Mouse (Mus musculus): Measurements from ENCODE around the gene Mamdc4. TPM values are rescaled to one million over a fixed set of nuclear protein-coding genes. Genes with fewer than 3 reads are reported as not detected.

Mamdc4 gene
- polyA plus RNA-seq, 1 experiment from 2014 or later = 3.2 TPM

- no peak for ATAC-seq (replicated peaks; ENCODE audit: insufficient number of reproducible peaks, low FRiP score, low TSS enrichment)
Measured at GRCm38 (mm10) chr2:25574136-25574535, 509 bp downstream of the Mamdc4 start.

GRCm38 (mm10) chr2:25573068-25573467 is 1.6 kb downstream of the Mamdc4 start:
- WGBS (ENCODE audit: insufficient replicate concordance) = 83% methylated on average over 2 of the region's 2 CpGs
- Histone ChIP-seq H3K4me3 (ENCODE audit: low read depth, low read length) (no peak overlapping the region), H3K4me1 (ENCODE audit: control insufficient read depth, insufficient read depth, low read length) (peaks cover 31% of the 10 kb centered on the region), H3K9me3 (replicated peaks; ENCODE audit: control insufficient read depth, low read length) (no peaks in the 10 kb centered on the region), H3K27me3 (ENCODE audit: control insufficient read depth, insufficient read depth, low read length) (peaks cover 24% of the 10 kb centered on the region), H3K27ac (ENCODE audit: low read depth, low read length) (no peak overlapping the region), H3K4me2 (peak overlapping the region; percentile 83), H3K36me3 (ENCODE audit: control insufficient read depth, insufficient read depth, low read length) (0 out of 2 replicates have a peak, but pooled peaks cover 8% of the 10 kb centered on the region), H3K9ac (ENCODE audit: low read depth, low read length) (peak overlapping the region; percentile 43; the same call in 1 of the 2 replicates)
- ATAC-seq (replicated peaks; ENCODE audit: insufficient number of reproducible peaks, low FRiP score, low TSS enrichment) = no peak

More at GRCm38 (mm10) chr2:25574136-25574535, 509 bp downstream of the Mamdc4 start:
- Histone ChIP-seq H3K36me3 (ENCODE audit: control insufficient read depth, insufficient read depth, low read length) (0 out of 2 replicates have a peak, but pooled peaks cover 7% of the 10 kb centered on the region), H3K27ac (ENCODE audit: low read depth, low read length) (peak overlapping the region; percentile 82; the same call in 1 of the 2 replicates), H3K4me3 (ENCODE audit: low read depth, low read length) (peak overlapping the region; percentile 60), H3K4me2 (peak overlapping the region; percentile 83), H3K9ac (ENCODE audit: low read depth, low read length) (peak overlapping the region; percentile 74), H3K27me3 (ENCODE audit: control insufficient read depth, insufficient read depth, low read length) (peaks cover 35% of the 10 kb centered on the region), H3K9me3 (replicated peaks; ENCODE audit: control insufficient read depth, low read length) (no peaks in the 10 kb centered on the region), H3K4me1 (ENCODE audit: control insufficient read depth, insufficient read depth, low read length) (peaks cover 40% of the 10 kb centered on the region)
- 14% methylated on average over 11 of the region's 11 CpGs for WGBS (ENCODE audit: insufficient replicate concordance)

- peaks cover 11% of the 10 kb centered on the region; the same call in 1 of the 2 replicates for H3K36me3 ChIP-seq (ENCODE audit: control insufficient read depth, insufficient read depth, low read length)
- peaks cover 21% of the 10 kb centered on the region for H3K4me1 ChIP-seq (ENCODE audit: control insufficient read depth, insufficient read depth, low read length)
- 83% methylated on average over 4 of the region's 4 CpGs for WGBS (ENCODE audit: insufficient replicate concordance)
- no peak overlapping the region for H3K27ac ChIP-seq (ENCODE audit: low read depth, low read length)
- H3K4me3 ChIP-seq (ENCODE audit: low read depth, low read length) = no peak overlapping the region
- no peaks in the 10 kb centered on the region for H3K9me3 ChIP-seq (replicated peaks; ENCODE audit: control insufficient read depth, low read length)
- H3K4me2 ChIP-seq = no peak overlapping the region
- H3K27me3 ChIP-seq (ENCODE audit: control insufficient read depth, insufficient read depth, low read length) = peaks cover 5% of the 10 kb centered on the region
- no peak for ATAC-seq (replicated peaks; ENCODE audit: insufficient number of reproducible peaks, low FRiP score, low TSS enrichment)
- H3K9ac ChIP-seq (ENCODE audit: low read depth, low read length) = no peak overlapping the region
Measured at GRCm38 (mm10) chr2:25571221-25571620, 3.4 kb downstream of the Mamdc4 start.

GRCm38 (mm10) chr2:25569323-25569722 is 5.3 kb downstream of the Mamdc4 start:
- Histone ChIP-seq H3K4me3 (ENCODE audit: low read depth, low read length) (no peak overlapping the region), H3K36me3 (ENCODE audit: control insufficient read depth, insufficient read depth, low read length) (peaks cover 17% of the 10 kb centered on the region), H3K4me2 (no peak overlapping the region), H3K4me1 (ENCODE audit: control insufficient read depth, insufficient read depth, low read length) (peaks cover 15% of the 10 kb centered on the region), H3K9ac (ENCODE audit: low read depth, low read length) (no peak overlapping the region), H3K9me3 (replicated peaks; ENCODE audit: control insufficient read depth, low read length) (no peaks in the 10 kb centered on the region), H3K27ac (ENCODE audit: low read depth, low read length) (no peak overlapping the region), H3K27me3 (ENCODE audit: control insufficient read depth, insufficient read depth, low read length) (no peaks in the 10 kb centered on the region)
- no peak for ATAC-seq (replicated peaks; ENCODE audit: insufficient number of reproducible peaks, low FRiP score, low TSS enrichment)
- WGBS (ENCODE audit: insufficient replicate concordance) = 87% methylated on average over 3 of the region's 3 CpGs

GRCm38 (mm10) chr2:25568473-25569019 is 6.1 kb downstream of the Mamdc4 start:
- H3K27me3 ChIP-seq (ENCODE audit: control insufficient read depth, insufficient read depth, low read length) = no peaks in the 10 kb centered on the region
- 90% methylated on average over 6 of the region's 6 CpGs for WGBS (ENCODE audit: insufficient replicate concordance)
- no peak for ATAC-seq (replicated peaks; ENCODE audit: insufficient number of reproducible peaks, low FRiP score, low TSS enrichment)
- H3K4me1 ChIP-seq (ENCODE audit: control insufficient read depth, insufficient read depth, low read length) = peaks cover 9% of the 10 kb centered on the region
- H3K27ac ChIP-seq (ENCODE audit: low read depth, low read length) = no peak overlapping the region
- H3K9ac ChIP-seq (ENCODE audit: low read depth, low read length) = no peak overlapping the region
- no peak overlapping the region for H3K4me2 ChIP-seq
- H3K4me3 ChIP-seq (ENCODE audit: low read depth, low read length) = no peak overlapping the region
- H3K9me3 ChIP-seq (replicated peaks; ENCODE audit: control insufficient read depth, low read length) = no peaks in the 10 kb centered on the region
- H3K36me3 ChIP-seq (ENCODE audit: control insufficient read depth, insufficient read depth, low read length) = peaks cover 22% of the 10 kb centered on the region

- no peak overlapping the region for H3K4me2 ChIP-seq
- H3K36me3 ChIP-seq (ENCODE audit: control insufficient read depth, insufficient read depth, low read length) = peaks cover 40% of the 10 kb centered on the region
- 79% methylated on average over 6 of the region's 6 CpGs for WGBS (ENCODE audit: insufficient replicate concordance)
Measured at GRCm38 (mm10) chr2:25566558-25566957, 8.1 kb downstream of the Mamdc4 start.

GRCm38 (mm10) chr2:25565741-25566140 is 8.9 kb downstream of the Mamdc4 start:
- Histone ChIP-seq H3K27me3 (ENCODE audit: control insufficient read depth, insufficient read depth, low read length) (no peaks in the 10 kb centered on the region), H3K27ac (ENCODE audit: low read depth, low read length) (no peak overlapping the region), H3K9ac (ENCODE audit: low read depth, low read length) (no peak overlapping the region), H3K4me3 (ENCODE audit: low read depth, low read length) (no peak overlapping the region), H3K4me2 (no peak overlapping the region), H3K9me3 (replicated peaks; ENCODE audit: control insufficient read depth, low read length) (no peaks in the 10 kb centered on the region), H3K36me3 (ENCODE audit: control insufficient read depth, insufficient read depth, low read length) (peaks cover 46% of the 10 kb centered on the region), H3K4me1 (ENCODE audit: control insufficient read depth, insufficient read depth, low read length) (no peaks in the 10 kb centered on the region)
- WGBS (ENCODE audit: insufficient replicate concordance) = 91% methylated on average over 8 of the region's 8 CpGs
- no peak for ATAC-seq (replicated peaks; ENCODE audit: insufficient number of reproducible peaks, low FRiP score, low TSS enrichment)

More at GRCm38 (mm10) chr2:25566558-25566957, 8.1 kb downstream of the Mamdc4 start:
- no peak overlapping the region for H3K4me3 ChIP-seq (ENCODE audit: low read depth, low read length)
- H3K27ac ChIP-seq (ENCODE audit: low read depth, low read length) = no peak overlapping the region
- no peaks in the 10 kb centered on the region for H3K27me3 ChIP-seq (ENCODE audit: control insufficient read depth, insufficient read depth, low read length)
- H3K9me3 ChIP-seq (replicated peaks; ENCODE audit: control insufficient read depth, low read length) = no peaks in the 10 kb centered on the region
- ATAC-seq (replicated peaks; ENCODE audit: insufficient number of reproducible peaks, low FRiP score, low TSS enrichment) = no peak
- H3K9ac ChIP-seq (ENCODE audit: low read depth, low read length) = no peak overlapping the region
- no peaks in the 10 kb centered on the region for H3K4me1 ChIP-seq (ENCODE audit: control insufficient read depth, insufficient read depth, low read length)

- 72% methylated on average over 9 of the region's 9 CpGs for WGBS (ENCODE audit: insufficient replicate concordance)
Measured at GRCm38 (mm10) chr2:25561946-25562345, 12.7 kb downstream of the Mamdc4 start.

GRCm38 (mm10) chr2:25560551-25560950 is 14.1 kb downstream of the Mamdc4 start:
- Histone ChIP-seq H3K36me3 (ENCODE audit: control insufficient read depth, insufficient read depth, low read length) (peaks cover 41% of the 10 kb centered on the region), H3K9ac (ENCODE audit: low read depth, low read length) (no peak overlapping the region), H3K27ac (ENCODE audit: low read depth, low read length) (no peak overlapping the region), H3K4me3 (ENCODE audit: low read depth, low read length) (no peak overlapping the region), H3K27me3 (ENCODE audit: control insufficient read depth, insufficient read depth, low read length) (no peaks in the 10 kb centered on the region), H3K4me1 (ENCODE audit: control insufficient read depth, insufficient read depth, low read length) (peaks cover 8% of the 10 kb centered on the region), H3K4me2 (no peak overlapping the region), H3K9me3 (replicated peaks; ENCODE audit: control insufficient read depth, low read length) (no peaks in the 10 kb centered on the region)
- ATAC-seq (replicated peaks; ENCODE audit: insufficient number of reproducible peaks, low FRiP score, low TSS enrichment) = no peak
- 91% methylated on average over 8 of the region's 8 CpGs for WGBS (ENCODE audit: insufficient replicate concordance)

More at GRCm38 (mm10) chr2:25561946-25562345, 12.7 kb downstream of the Mamdc4 start:
- no peaks in the 10 kb centered on the region for H3K9me3 ChIP-seq (replicated peaks; ENCODE audit: control insufficient read depth, low read length)
- H3K27me3 ChIP-seq (ENCODE audit: control insufficient read depth, insufficient read depth, low read length) = no peaks in the 10 kb centered on the region
- peaks cover 8% of the 10 kb centered on the region for H3K4me1 ChIP-seq (ENCODE audit: control insufficient read depth, insufficient read depth, low read length)
- no peak for ATAC-seq (replicated peaks; ENCODE audit: insufficient number of reproducible peaks, low FRiP score, low TSS enrichment)
- peaks cover 42% of the 10 kb centered on the region for H3K36me3 ChIP-seq (ENCODE audit: control insufficient read depth, insufficient read depth, low read length)
- no peak overlapping the region for H3K9ac ChIP-seq (ENCODE audit: low read depth, low read length)
- no peak overlapping the region for H3K27ac ChIP-seq (ENCODE audit: low read depth, low read length)
- no peak overlapping the region for H3K4me3 ChIP-seq (ENCODE audit: low read depth, low read length)
- H3K4me2 ChIP-seq = no peak overlapping the region
